Mouse (Mus musculus): ENCODE results near the gene Cxcr2. TPM values are rescaled to one million over a fixed set of nuclear protein-coding genes. Genes with fewer than 3 reads are reported as not detected.
A peak's percentile ranks its signal among the peaks of the same experiment; 100 is the strongest.

The Cxcr2 gene
- polyA plus RNA-seq, 1 experiment from 2014 or later = 0.08 TPM

GRCm38 (mm10) chr1:74113071-74113470, 40.7 kb upstream of the Cxcr2 start:
- H3K4me2 ChIP-seq (ENCODE audit: low read depth, low read length) = no peak overlapping the region
- DNase-seq (ENCODE audit: low spot score) (no peak), ATAC-seq (replicated peaks; ENCODE audit: insufficient number of reproducible peaks, low FRiP score, low TSS enrichment, low read depth) (no peak)
- no peak overlapping the region for H3K4me3 ChIP-seq (ENCODE audit: low read depth, low read length)
- no peak overlapping the region for H3K27ac ChIP-seq (replicated peaks; ENCODE audit: low read depth, low read length)
- no peak overlapping the region for H3K9ac ChIP-seq (replicated peaks; ENCODE audit: low read length)
- no peaks in the 10 kb centered on the region for H3K36me3 ChIP-seq (replicated peaks; ENCODE audit: control insufficient read depth, insufficient read depth, low read depth, low read length)
- 60% methylated on average over 3 of the region's 3 CpGs for WGBS
- H3K9me3 ChIP-seq (replicated peaks; ENCODE audit: control insufficient read depth, low read length) = no peaks in the 10 kb centered on the region
- no peaks in the 10 kb centered on the region for H3K27me3 ChIP-seq (ENCODE audit: control insufficient read depth, insufficient read depth, low read length)
- peaks cover 7% of the 10 kb centered on the region for H3K4me1 ChIP-seq (ENCODE audit: control insufficient read depth, insufficient read depth, low read length)

- Histone ChIP-seq H3K27me3 (ENCODE audit: control insufficient read depth, insufficient read depth, low read length) (peaks cover 7% of the 10 kb centered on the region; the same call in 1 of the 2 replicates), H3K4me2 (ENCODE audit: low read depth, low read length) (no peak overlapping the region), H3K9me3 (replicated peaks; ENCODE audit: control insufficient read depth, low read length) (no peaks in the 10 kb centered on the region), H3K27ac (replicated peaks; ENCODE audit: low read depth, low read length) (no peak overlapping the region), H3K9ac (replicated peaks; ENCODE audit: low read length) (no peak overlapping the region), H3K4me3 (ENCODE audit: low read depth, low read length) (no peak overlapping the region), H3K36me3 (replicated peaks; ENCODE audit: control insufficient read depth, insufficient read depth, low read depth, low read length) (no peaks in the 10 kb centered on the region), H3K4me1 (ENCODE audit: control insufficient read depth, insufficient read depth, low read length) (no peaks in the 10 kb centered on the region; the same call in 1 of the 2 replicates)
- ATAC-seq (replicated peaks; ENCODE audit: insufficient number of reproducible peaks, low FRiP score, low TSS enrichment, low read depth) (no peak), DNase-seq (ENCODE audit: low spot score) (no peak)
- WGBS = 89% methylated on average over 6 of the region's 6 CpGs
Observed at GRCm38 (mm10) chr1:74117876-74118275, 35.9 kb upstream of the Cxcr2 start.

- ATAC-seq (replicated peaks; ENCODE audit: insufficient number of reproducible peaks, low FRiP score, low TSS enrichment, low read depth) = no peak
- Histone ChIP-seq H3K36me3 (replicated peaks; ENCODE audit: control insufficient read depth, insufficient read depth, low read depth, low read length) (no peaks in the 10 kb centered on the region), H3K27ac (replicated peaks; ENCODE audit: low read depth, low read length) (no peak overlapping the region), H3K4me2 (ENCODE audit: low read depth, low read length) (no peak overlapping the region), H3K9me3 (replicated peaks; ENCODE audit: control insufficient read depth, low read length) (no peaks in the 10 kb centered on the region), H3K27me3 (ENCODE audit: control insufficient read depth, insufficient read depth, low read length) (peaks cover 11% of the 10 kb centered on the region), H3K4me3 (ENCODE audit: low read depth, low read length) (no peak overlapping the region), H3K4me1 (ENCODE audit: control insufficient read depth, insufficient read depth, low read length) (no peaks in the 10 kb centered on the region), H3K9ac (replicated peaks; ENCODE audit: low read length) (no peak overlapping the region)
- DNase-seq (ENCODE audit: low spot score) = no peak
- 100% methylated on average over 1 of the region's 1 CpGs for WGBS
Observed at GRCm38 (mm10) chr1:74119115-74119514, 34.7 kb upstream of the Cxcr2 start.

- no peak for ATAC-seq (replicated peaks; ENCODE audit: insufficient number of reproducible peaks, low FRiP score, low TSS enrichment, low read depth)
- Histone ChIP-seq H3K4me3 (ENCODE audit: low read depth, low read length) (no peak overlapping the region), H3K27ac (replicated peaks; ENCODE audit: low read depth, low read length) (no peak overlapping the region), H3K4me2 (ENCODE audit: low read depth, low read length) (no peak overlapping the region), H3K36me3 (replicated peaks; ENCODE audit: control insufficient read depth, insufficient read depth, low read depth, low read length) (no peaks in the 10 kb centered on the region), H3K9me3 (replicated peaks; ENCODE audit: control insufficient read depth, low read length) (no peaks in the 10 kb centered on the region), H3K9ac (replicated peaks; ENCODE audit: low read length) (no peak overlapping the region), H3K27me3 (ENCODE audit: control insufficient read depth, insufficient read depth, low read length) (peaks cover 12% of the 10 kb centered on the region), H3K4me1 (ENCODE audit: control insufficient read depth, insufficient read depth, low read length) (peaks cover 5% of the 10 kb centered on the region)
- WGBS = 85% methylated on average over 7 of the region's 7 CpGs
- no peak for DNase-seq (ENCODE audit: low spot score)
Observed at GRCm38 (mm10) chr1:74121138-74121537, 32.7 kb upstream of the Cxcr2 start.

GRCm38 (mm10) chr1:74121821-74122576, 31.8 kb upstream of the Cxcr2 start:
- no peak overlapping the region for H3K4me3 ChIP-seq (ENCODE audit: low read depth, low read length)
- H3K36me3 ChIP-seq (replicated peaks; ENCODE audit: control insufficient read depth, insufficient read depth, low read depth, low read length) = no peaks in the 10 kb centered on the region
- H3K27me3 ChIP-seq (ENCODE audit: control insufficient read depth, insufficient read depth, low read length) = peaks cover 14% of the 10 kb centered on the region
- H3K4me2 ChIP-seq (ENCODE audit: low read depth, low read length) = no peak overlapping the region
- ATAC-seq (replicated peaks; ENCODE audit: insufficient number of reproducible peaks, low FRiP score, low TSS enrichment, low read depth) (no peak), DNase-seq (ENCODE audit: low spot score) (no peak)
- no peaks in the 10 kb centered on the region for H3K9me3 ChIP-seq (replicated peaks; ENCODE audit: control insufficient read depth, low read length)
- H3K4me1 ChIP-seq (ENCODE audit: control insufficient read depth, insufficient read depth, low read length) = peaks cover 5% of the 10 kb centered on the region
- H3K27ac ChIP-seq (replicated peaks; ENCODE audit: low read depth, low read length) = no peak overlapping the region
- no peak overlapping the region for H3K9ac ChIP-seq (replicated peaks; ENCODE audit: low read length)
- WGBS = 54% methylated on average over 9 of the region's 9 CpGs

- no peak for ATAC-seq (replicated peaks; ENCODE audit: insufficient number of reproducible peaks, low FRiP score, low TSS enrichment, low read depth)
- 55% methylated on average over 8 of the region's 8 CpGs for WGBS
Observed at GRCm38 (mm10) chr1:74123215-74123614, 30.6 kb upstream of the Cxcr2 start.

GRCm38 (mm10) chr1:74124021-74124981, 29.5 kb upstream of the Cxcr2 start, which contains the start of gene Tns1:
Tns1 (minus strand) TSS chr1:74124449.
- Histone ChIP-seq H3K9ac (replicated peaks; ENCODE audit: low read length) (peak within 1 kb of the TSS; percentile 52), H3K36me3 (replicated peaks; ENCODE audit: control insufficient read depth, insufficient read depth, low read depth, low read length) (no peaks in the 10 kb centered on the region), H3K4me3 (ENCODE audit: low read depth, low read length) (peak within 1 kb of the TSS; percentile 49), H3K4me2 (ENCODE audit: low read depth, low read length) (peak within 1 kb of the TSS; percentile 95), H3K9me3 (replicated peaks; ENCODE audit: control insufficient read depth, low read length) (no peaks in the 10 kb centered on the region), H3K27ac (replicated peaks; ENCODE audit: low read depth, low read length) (no peak within 1 kb of the TSS), H3K27me3 (ENCODE audit: control insufficient read depth, insufficient read depth, low read length) (peaks cover 14% of the 10 kb centered on the region), H3K4me1 (ENCODE audit: control insufficient read depth, insufficient read depth, low read length) (peaks cover 5% of the 10 kb centered on the region)
- peak; percentile 62 for DNase-seq (ENCODE audit: low spot score)
- peak; percentile 54 for ATAC-seq (replicated peaks; ENCODE audit: insufficient number of reproducible peaks, low FRiP score, low TSS enrichment, low read depth)
- WGBS = under 1% methylated on average over 78 of the region's 84 CpGs

More at GRCm38 (mm10) chr1:74123215-74123614, 30.6 kb upstream of the Cxcr2 start:
- Histone ChIP-seq H3K27ac (replicated peaks; ENCODE audit: low read depth, low read length) (no peak overlapping the region), H3K36me3 (replicated peaks; ENCODE audit: control insufficient read depth, insufficient read depth, low read depth, low read length) (no peaks in the 10 kb centered on the region), H3K27me3 (ENCODE audit: control insufficient read depth, insufficient read depth, low read length) (peaks cover 14% of the 10 kb centered on the region), H3K9me3 (replicated peaks; ENCODE audit: control insufficient read depth, low read length) (no peaks in the 10 kb centered on the region), H3K4me1 (ENCODE audit: control insufficient read depth, insufficient read depth, low read length) (peaks cover 5% of the 10 kb centered on the region), H3K4me2 (ENCODE audit: low read depth, low read length) (no peak overlapping the region), H3K4me3 (ENCODE audit: low read depth, low read length) (no peak overlapping the region), H3K9ac (replicated peaks; ENCODE audit: low read length) (no peak overlapping the region)
- no peak for DNase-seq (ENCODE audit: low spot score)
